Mouse (Mus musculus): Measurements from ENCODE around the gene Cx3cr1. TPM values are rescaled to one million over a fixed set of nuclear protein-coding genes. Genes with fewer than 3 reads are reported as not detected.
A peak's percentile ranks its signal among the peaks of the same experiment; 100 is the strongest.

Gene Cx3cr1
- polyA plus RNA-seq, 1 experiment from 2014 or later = 2.7 TPM

DNA sequence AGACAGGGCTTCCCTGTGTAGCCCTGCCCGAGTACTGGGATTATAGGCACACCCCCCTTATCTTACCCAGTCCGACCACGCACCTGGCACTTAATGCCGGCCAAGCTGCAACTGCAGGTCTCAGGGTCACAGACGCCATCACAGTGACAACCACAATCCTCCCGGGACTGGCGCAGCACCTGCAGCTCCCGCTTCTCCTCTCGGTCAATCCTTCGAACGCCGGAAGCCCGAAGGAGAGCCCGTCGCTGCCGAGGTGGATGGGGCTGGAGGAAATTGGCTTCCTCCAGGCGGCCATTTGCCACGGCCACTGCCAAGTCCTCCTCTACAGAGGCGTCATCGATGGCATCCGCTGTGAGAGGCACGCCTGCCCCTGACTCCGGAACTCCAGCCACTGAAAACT, 96.4 kb downstream of the Cx3cr1 start:
- no peak overlapping the region for H3K27ac ChIP-seq (replicated peaks)
- 82% methylated on average over 23 of the region's 23 CpGs for WGBS (ENCODE audit: insufficient replicate concordance)

DNA sequence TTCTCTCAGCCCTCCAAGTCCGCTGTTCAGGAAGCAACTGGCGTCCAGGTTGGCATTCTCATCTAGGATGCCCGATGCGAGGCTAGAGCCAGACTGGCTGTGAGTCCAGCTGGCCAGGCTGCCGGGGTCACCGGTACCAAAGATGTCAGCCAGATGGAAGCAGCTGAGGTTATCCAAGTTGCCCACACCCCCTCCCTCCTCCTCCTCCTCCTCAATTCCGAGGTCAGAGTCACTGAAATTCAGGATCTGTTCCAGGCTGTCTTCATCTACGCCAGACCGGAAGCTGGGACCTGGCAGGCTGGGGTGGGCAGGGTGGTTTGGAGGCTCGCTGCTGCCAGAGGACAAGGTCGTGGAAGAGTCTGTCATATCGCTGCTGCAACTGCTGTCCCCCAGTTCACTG, 97.1 kb downstream of the Cx3cr1 start:
- Histone ChIP-seq H3K4me3 (replicated peaks) (no peak overlapping the region), H3K36me3 (replicated peaks) (peaks cover 35% of the 10 kb centered on the region), H3K27ac (replicated peaks) (no peak overlapping the region), H3K4me2 (no peak overlapping the region), H3K4me1 (replicated peaks) (peaks cover 16% of the 10 kb centered on the region), H3K9me3 (replicated peaks) (no peaks in the 10 kb centered on the region), H3K9ac (no peak overlapping the region), H3K27me3 (no peaks in the 10 kb centered on the region)
- no peak for ATAC-seq (ENCODE audit: insufficient read depth)
- WGBS (ENCODE audit: insufficient replicate concordance) = 79% methylated on average over 12 of the region's 12 CpGs

More for the DNA sequence above, 96.4 kb downstream of the Cx3cr1 start:
- peaks cover 35% of the 10 kb centered on the region for H3K36me3 ChIP-seq (replicated peaks)
- no peak overlapping the region for H3K9ac ChIP-seq
- ATAC-seq (ENCODE audit: insufficient read depth) = no peak
- H3K4me1 ChIP-seq (replicated peaks) = peaks cover 22% of the 10 kb centered on the region
- H3K4me3 ChIP-seq (replicated peaks) = no peak overlapping the region
- H3K9me3 ChIP-seq (replicated peaks) = no peaks in the 10 kb centered on the region
- no peak overlapping the region for H3K4me2 ChIP-seq
- no peaks in the 10 kb centered on the region for H3K27me3 ChIP-seq

DNA sequence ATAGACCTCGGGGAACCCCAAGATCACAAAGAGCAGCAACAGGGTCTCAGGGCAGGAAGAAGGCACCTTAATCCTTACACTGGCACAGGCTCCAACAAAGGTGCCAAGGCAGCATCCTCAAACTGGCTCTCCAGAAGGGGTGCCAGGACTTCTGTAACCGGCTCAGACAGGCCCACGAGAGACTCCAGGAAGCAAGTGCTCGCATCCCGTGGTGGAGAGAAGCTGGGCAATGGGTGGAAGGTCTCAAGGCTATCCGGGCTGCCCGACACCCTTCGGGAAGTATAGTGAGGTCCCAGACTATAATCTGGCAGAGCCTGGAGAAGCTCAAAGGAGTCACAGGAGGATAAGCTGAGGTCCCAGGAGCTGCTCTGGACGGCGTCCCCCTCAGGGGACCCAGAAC, 97.5 kb downstream of the Cx3cr1 start:
- WGBS (ENCODE audit: insufficient replicate concordance) = 81% methylated on average over 10 of the region's 10 CpGs
- no peaks in the 10 kb centered on the region for H3K9me3 ChIP-seq (replicated peaks)
- peaks cover 12% of the 10 kb centered on the region for H3K4me1 ChIP-seq (replicated peaks)
- H3K36me3 ChIP-seq (replicated peaks) = peaks cover 35% of the 10 kb centered on the region
- H3K27ac ChIP-seq (replicated peaks) = no peak overlapping the region
- no peak for ATAC-seq (ENCODE audit: insufficient read depth)
- H3K9ac ChIP-seq = no peak overlapping the region
- no peak overlapping the region for H3K4me3 ChIP-seq (replicated peaks)
- no peak overlapping the region for H3K4me2 ChIP-seq
- no peaks in the 10 kb centered on the region for H3K27me3 ChIP-seq

DNA sequence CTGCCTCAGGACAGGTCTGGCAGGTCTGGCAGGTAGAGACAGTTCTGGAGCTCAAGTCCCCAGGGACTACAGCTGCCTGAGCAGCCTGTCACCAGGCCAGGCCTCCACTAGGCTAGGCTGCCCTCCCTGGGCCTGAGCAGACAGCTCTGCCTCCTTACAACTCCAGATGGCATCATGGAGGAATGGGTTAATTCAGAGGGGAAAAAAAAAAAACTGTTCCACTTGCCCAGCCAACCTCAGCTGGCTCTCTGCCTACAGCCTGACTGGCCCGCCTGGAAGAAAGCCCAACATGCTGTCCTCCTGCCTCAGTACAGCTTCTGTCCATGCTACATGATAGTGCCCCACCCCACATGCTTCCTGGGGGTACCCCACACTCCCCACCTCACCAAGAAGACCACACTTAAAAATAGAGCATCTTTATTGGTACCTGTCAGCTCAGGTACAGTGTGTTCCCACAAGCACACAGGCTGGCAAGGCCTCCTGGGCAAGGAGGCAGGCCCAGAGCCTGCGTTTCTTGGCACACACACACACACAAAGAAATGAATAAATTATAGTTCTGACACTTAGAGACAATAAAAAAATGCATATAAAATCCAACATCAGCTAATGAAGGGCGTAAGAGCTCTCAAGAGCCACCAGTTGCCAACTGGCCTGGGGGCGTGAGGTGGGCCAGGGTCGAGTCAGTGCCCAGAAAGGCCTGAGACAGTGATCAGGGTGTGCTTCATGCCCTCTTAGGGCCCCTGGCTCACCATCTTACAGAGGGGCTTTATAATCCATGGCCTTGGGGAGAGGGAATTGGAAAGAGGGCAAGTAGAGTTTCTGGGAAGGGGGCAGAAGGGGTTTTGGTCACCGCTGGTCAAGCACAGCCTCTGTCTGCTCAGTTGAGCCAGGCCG, 98.7 kb downstream of the Cx3cr1 start:
- peaks cover 35% of the 10 kb centered on the region for H3K36me3 ChIP-seq (replicated peaks)
- H3K4me3 ChIP-seq (replicated peaks) = no peak overlapping the region
- no peak overlapping the region for H3K9ac ChIP-seq
- no peak overlapping the region for H3K4me2 ChIP-seq
- H3K27me3 ChIP-seq = no peaks in the 10 kb centered on the region
- no peaks in the 10 kb centered on the region for H3K9me3 ChIP-seq (replicated peaks)
- no peak overlapping the region for H3K27ac ChIP-seq (replicated peaks)
- 75% methylated on average over 7 of the region's 7 CpGs for WGBS (ENCODE audit: insufficient replicate concordance)
- ATAC-seq (ENCODE audit: insufficient read depth) = no peak
- H3K4me1 ChIP-seq (replicated peaks) = 0 out of 2 replicates have a peak, but pooled peaks cover 3% of the 10 kb centered on the region

DNA sequence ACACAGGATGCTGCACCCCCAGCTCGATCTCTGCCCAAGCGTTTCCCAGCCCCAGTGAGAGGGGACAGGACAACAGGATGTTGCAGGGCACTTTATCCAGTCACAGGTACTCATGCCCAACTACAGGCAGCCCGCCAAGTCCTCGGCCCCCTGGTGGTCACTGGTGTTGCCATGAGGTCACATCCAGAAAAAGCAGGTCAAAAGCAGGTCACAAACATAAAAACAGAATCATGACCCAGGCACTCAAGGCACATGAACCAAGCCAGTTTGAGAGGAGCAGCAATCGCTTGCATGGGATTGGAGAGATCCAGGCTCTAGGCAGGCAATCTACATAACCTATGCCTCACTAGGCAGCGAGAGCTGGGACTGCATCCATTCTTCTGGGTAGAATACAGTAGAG, 99.5 kb downstream of the Cx3cr1 start:
- Histone ChIP-seq H3K4me1 (replicated peaks) (0 out of 2 replicates have a peak, but pooled peaks cover 3% of the 10 kb centered on the region), H3K4me2 (no peak overlapping the region), H3K4me3 (replicated peaks) (no peak overlapping the region), H3K27ac (replicated peaks) (no peak overlapping the region), H3K36me3 (replicated peaks) (peaks cover 34% of the 10 kb centered on the region), H3K9me3 (replicated peaks) (no peaks in the 10 kb centered on the region), H3K27me3 (no peaks in the 10 kb centered on the region), H3K9ac (no peak overlapping the region)
- WGBS (ENCODE audit: insufficient replicate concordance) = 29% methylated on average over 6 of the region's 6 CpGs
- no peak for ATAC-seq (ENCODE audit: insufficient read depth)

DNA sequence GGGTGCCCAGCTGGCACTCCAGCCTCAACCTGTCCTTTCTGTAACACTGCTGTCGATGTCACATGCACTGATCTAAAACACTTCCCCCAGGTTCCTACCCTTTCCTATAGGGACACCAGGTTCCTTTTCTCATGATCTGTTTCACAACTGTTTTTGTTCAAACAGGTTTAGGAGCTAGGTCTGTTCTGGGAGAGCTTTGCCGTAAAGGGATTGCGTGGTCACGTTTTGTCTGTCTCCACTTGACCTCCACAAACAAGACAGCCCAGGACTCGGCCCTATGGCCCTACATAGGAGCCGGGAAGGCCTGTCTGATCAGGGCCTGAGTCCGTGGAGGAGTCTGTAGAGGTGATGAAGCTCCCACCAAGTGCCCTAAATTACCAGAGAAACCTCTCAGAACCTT, 99.9 kb downstream of the Cx3cr1 start:
- WGBS (ENCODE audit: insufficient replicate concordance) = 65% methylated on average over 7 of the region's 7 CpGs
- peaks cover 31% of the 10 kb centered on the region for H3K36me3 ChIP-seq (replicated peaks)
- ATAC-seq (ENCODE audit: insufficient read depth) = peak; percentile 26; the same call in 1 of the 2 replicates
- H3K9me3 ChIP-seq (replicated peaks) = no peaks in the 10 kb centered on the region
- H3K9ac ChIP-seq = no peak overlapping the region
- H3K27me3 ChIP-seq = no peaks in the 10 kb centered on the region
- H3K4me3 ChIP-seq (replicated peaks) = no peak overlapping the region
- H3K4me2 ChIP-seq = no peak overlapping the region
- H3K4me1 ChIP-seq (replicated peaks) = 0 out of 2 replicates have a peak, but pooled peaks cover 3% of the 10 kb centered on the region
- no peak overlapping the region for H3K27ac ChIP-seq (replicated peaks)

DNA sequence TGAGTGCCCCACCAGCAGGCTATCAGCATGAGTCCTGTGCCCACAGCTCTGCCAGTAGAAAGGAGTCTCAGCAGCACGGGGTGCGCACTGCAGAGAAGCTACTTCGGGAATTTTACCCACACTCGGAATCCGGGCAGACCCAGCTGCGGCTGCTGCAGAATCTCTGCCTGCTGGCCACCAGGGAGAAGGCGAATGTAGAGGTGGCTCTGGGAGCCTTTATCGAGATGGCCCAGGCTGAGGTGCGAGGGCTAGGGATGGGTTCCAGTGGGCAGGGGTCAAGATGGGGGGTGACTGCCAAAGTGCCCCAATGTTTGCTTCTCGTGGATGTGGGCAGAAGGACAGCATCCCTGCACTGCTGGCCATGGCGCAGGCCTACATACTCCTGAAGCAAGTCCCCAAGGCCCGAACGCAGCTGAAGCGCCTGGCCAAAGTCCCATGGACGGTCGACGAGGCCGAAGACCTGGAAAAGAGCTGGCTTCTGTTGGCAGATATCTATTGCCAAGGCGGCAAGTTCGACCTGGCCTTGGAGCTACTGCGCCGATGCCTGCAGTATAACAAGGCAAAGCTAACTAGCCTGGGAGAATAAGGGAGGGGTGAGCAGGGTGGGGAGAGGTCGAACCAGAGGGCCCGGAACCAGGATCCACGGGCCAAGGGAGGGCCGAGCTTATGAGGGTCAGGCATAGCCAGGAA, 103.3 kb downstream of the Cx3cr1 start:
- no peak for ATAC-seq (ENCODE audit: insufficient read depth)
- Histone ChIP-seq H3K9ac (no peak overlapping the region), H3K27ac (replicated peaks) (no peak overlapping the region), H3K4me1 (replicated peaks) (peaks cover 22% of the 10 kb centered on the region; the same call in 1 of the 2 replicates), H3K27me3 (no peaks in the 10 kb centered on the region), H3K9me3 (replicated peaks) (no peaks in the 10 kb centered on the region), H3K4me2 (no peak overlapping the region), H3K36me3 (replicated peaks) (0 out of 2 replicates have a peak, but pooled peaks cover 4% of the 10 kb centered on the region), H3K4me3 (replicated peaks) (no peak overlapping the region)
- WGBS (ENCODE audit: insufficient replicate concordance) = 80% methylated on average over 26 of the region's 26 CpGs

DNA sequence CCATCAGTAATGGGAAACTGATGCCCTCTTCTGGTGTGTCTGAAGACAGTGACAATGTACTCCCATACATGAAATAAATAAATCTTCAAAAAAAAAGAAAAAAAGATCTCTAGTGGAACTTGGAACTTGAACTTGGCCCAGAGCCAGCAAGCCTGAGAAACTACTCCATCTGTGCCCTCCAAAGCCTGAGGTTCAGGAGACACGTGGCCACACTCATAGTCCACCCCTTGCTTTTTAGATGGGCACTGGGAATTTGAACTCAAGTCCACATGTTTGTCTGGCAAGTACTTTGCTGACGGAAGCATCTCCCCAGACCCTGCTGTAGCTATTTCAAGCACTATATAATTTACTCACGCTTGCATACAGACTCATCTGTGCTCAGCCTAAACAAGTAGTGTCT, 104.5 kb downstream of the Cx3cr1 start:
- WGBS (ENCODE audit: insufficient replicate concordance) = 46% methylated on average over 3 of the region's 3 CpGs
- H3K4me2 ChIP-seq = no peak overlapping the region
- no peak for ATAC-seq (ENCODE audit: insufficient read depth)

DNA sequence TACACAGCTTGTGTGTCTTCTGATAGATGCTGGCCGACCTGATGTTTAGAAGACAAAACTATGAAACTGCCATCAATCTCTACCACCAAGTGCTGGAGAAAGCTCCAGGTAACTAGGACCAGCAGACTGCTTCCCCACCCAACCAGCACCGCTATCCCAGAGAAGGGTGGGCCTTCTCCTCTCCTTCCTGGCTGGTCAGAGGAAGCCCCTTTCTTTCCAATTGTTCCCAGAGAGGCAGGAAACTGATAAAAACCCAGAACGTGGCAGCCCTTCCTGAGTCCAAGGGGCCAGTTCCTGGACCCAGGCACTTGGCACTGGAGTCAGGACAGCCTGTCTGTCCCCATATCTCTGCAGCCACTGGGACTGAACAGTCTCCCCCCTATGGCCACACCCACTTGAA, 105.5 kb downstream of the Cx3cr1 start:
- peaks cover 19% of the 10 kb centered on the region; the same call in 1 of the 2 replicates for H3K4me1 ChIP-seq (replicated peaks)
- H3K9me3 ChIP-seq (replicated peaks) = no peaks in the 10 kb centered on the region
- no peak overlapping the region for H3K9ac ChIP-seq
- H3K4me2 ChIP-seq = no peak overlapping the region
- H3K4me3 ChIP-seq (replicated peaks) = no peak overlapping the region
- no peaks in the 10 kb centered on the region for H3K27me3 ChIP-seq
- ATAC-seq (ENCODE audit: insufficient read depth) = no peak
- no peak overlapping the region for H3K27ac ChIP-seq (replicated peaks)
- WGBS (ENCODE audit: insufficient replicate concordance) = 42% methylated on average over 3 of the region's 3 CpGs
- H3K36me3 ChIP-seq (replicated peaks) = no peaks in the 10 kb centered on the region

More for the DNA sequence above, 104.5 kb downstream of the Cx3cr1 start:
- Histone ChIP-seq H3K27me3 (no peaks in the 10 kb centered on the region), H3K4me3 (replicated peaks) (no peak overlapping the region), H3K4me1 (replicated peaks) (peaks cover 19% of the 10 kb centered on the region; the same call in 1 of the 2 replicates), H3K36me3 (replicated peaks) (no peaks in the 10 kb centered on the region), H3K9me3 (replicated peaks) (no peaks in the 10 kb centered on the region), H3K27ac (replicated peaks) (no peak overlapping the region), H3K9ac (no peak overlapping the region)

DNA sequence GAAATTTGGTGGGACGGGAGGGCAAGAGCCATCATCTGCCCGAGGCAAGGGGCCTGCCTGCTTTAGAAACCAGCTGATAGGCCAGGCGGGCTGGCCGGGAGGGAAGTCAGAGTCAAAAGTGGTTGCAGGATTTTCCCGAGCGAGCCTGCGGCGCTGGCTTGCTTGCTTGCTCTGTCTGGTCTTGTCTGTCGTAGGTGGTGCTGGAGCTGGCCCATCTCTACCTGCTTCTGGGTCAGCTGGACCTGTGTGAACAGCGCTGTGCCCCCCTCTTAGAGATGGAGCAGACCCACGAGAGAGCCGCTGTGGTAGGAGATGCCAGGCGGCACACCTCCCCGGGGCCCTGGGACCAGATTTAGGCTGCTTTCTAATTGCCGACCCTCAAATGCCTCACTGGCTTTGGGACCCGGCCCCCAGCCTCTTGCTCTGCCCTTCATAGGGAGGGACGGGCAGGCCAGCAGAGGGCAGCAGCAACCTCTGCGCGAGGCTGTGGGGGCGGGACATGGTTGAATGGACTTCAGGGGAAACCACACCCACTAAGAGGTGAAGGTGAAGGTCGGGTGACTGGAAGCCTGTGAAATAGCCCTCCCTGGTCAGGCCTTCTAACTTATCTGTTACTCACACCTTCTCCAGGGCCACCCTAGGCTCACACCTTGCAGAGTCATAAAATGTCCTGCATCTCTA, 106.6 kb downstream of the Cx3cr1 start:
- Histone ChIP-seq H3K9me3 (replicated peaks) (no peaks in the 10 kb centered on the region), H3K4me3 (replicated peaks) (no peak overlapping the region), H3K4me1 (replicated peaks) (peaks cover 19% of the 10 kb centered on the region; the same call in 1 of the 2 replicates), H3K27ac (replicated peaks) (no peak overlapping the region), H3K9ac (no peak overlapping the region), H3K36me3 (replicated peaks) (no peaks in the 10 kb centered on the region), H3K27me3 (no peaks in the 10 kb centered on the region), H3K4me2 (peak overlapping the region; percentile 41; the same call in 1 of the 2 replicates)
- 14% methylated on average over 21 of the region's 21 CpGs for WGBS (ENCODE audit: insufficient replicate concordance)
- ATAC-seq (ENCODE audit: insufficient read depth) = 0 out of 2 replicates have a peak, but pooled peaks have one; percentile 30

DNA sequence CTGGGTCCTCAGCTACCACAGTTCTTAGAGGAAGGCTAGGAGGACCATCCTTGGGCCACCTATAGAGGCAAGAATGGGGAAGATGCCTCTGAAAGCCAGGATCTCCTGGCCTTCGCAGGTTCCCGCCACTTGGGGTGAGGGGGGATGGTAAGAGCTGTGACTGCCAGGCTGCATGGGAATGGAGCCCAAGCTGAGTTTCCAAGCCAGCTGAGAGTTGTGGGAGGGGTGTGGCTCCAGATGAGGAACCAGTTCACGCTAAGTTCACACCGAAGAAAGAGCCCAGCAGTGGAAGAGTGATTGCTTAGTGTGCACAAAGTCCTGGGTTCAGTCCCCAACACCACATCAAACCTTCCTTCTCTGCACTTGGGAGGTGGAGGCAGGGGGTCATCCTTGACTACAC, 107.5 kb downstream of the Cx3cr1 start:
- Histone ChIP-seq H3K27me3 (no peaks in the 10 kb centered on the region), H3K4me3 (replicated peaks) (no peak overlapping the region), H3K4me1 (replicated peaks) (peaks cover 19% of the 10 kb centered on the region; the same call in 1 of the 2 replicates), H3K36me3 (replicated peaks) (no peaks in the 10 kb centered on the region), H3K9ac (no peak overlapping the region), H3K9me3 (replicated peaks) (no peaks in the 10 kb centered on the region), H3K27ac (replicated peaks) (no peak overlapping the region), H3K4me2 (no peak overlapping the region)
- ATAC-seq (ENCODE audit: insufficient read depth) = no peak
- 56% methylated on average over 4 of the region's 4 CpGs for WGBS (ENCODE audit: insufficient replicate concordance)
